Mouse (Mus musculus) colon, adult 2 months (tissue): ENCODE data around the gene H2-DMb1. TPM values are rescaled to one million over a fixed set of nuclear protein-coding genes. Genes with fewer than 3 reads are reported as not detected.

Experiments
- polyA plus RNA-seq: library from polyadenylated mRNA; depleted of rRNA; stranded (reverse); fragments of >200 nt; gene quantifications from 2 replicates; pipeline ENCODE4 v1.2.3, GENCODE M21; 2012; rRNA removed

Gene H2-DMb1
- 38.9 and 63.4 TPM in 2 replicates for polyA plus RNA-seq

GRCm38 (mm10) chr17:34152923-34153322 lies at the start of gene H2-DMb1:
Gene H2-DMb1 (plus strand): TSS chr17:34153072.

GRCm38 (mm10) chr17:34119249-34120179 lies 33.4 kb upstream of the H2-DMb1 start, which contains the start of gene H2-DMa:
Gene H2-DMa (plus strand): TSS chr17:34119541.

GRCm38 (mm10) chr17:34122188-34122984 lies 30.5 kb upstream of the H2-DMb1 start, which contains the start of gene Brd2:
Gene Brd2 (minus strand): TSS chr17:34122634.

GRCm38 (mm10) chr17:34143033-34143432 lies 9.8 kb upstream of the H2-DMb1 start, which contains the start of gene H2-DMb2:
Gene H2-DMb2 (plus strand): TSS chr17:34143307.

GRCm38 (mm10) chr17:34187261-34187916 lies 34.5 kb downstream of the H2-DMb1 start, which contains the start of the genes Tap1 and Psmb9:
Gene Tap1 (plus strand): TSS chr17:34187553.
Gene Psmb9 (minus strand): TSS chr17:34187764.

GRCm38 (mm10) chr17:34196941-34197894 lies 44.3 kb downstream of the H2-DMb1 start, which contains the start of gene Psmb8:
Gene Psmb8 (plus strand): TSS chr17:34197721.

GRCm38 (mm10) chr17:34203444-34203843 lies 50.6 kb downstream of the H2-DMb1 start, which contains the start of gene Tap2:
Gene Tap2 (plus strand): TSS chr17:34203527.

Other genes starting within 250 kb of the H2-DMb1 start
- not detected in 2 replicates for gene Platr17, start 247.9 kb upstream of the H2-DMb1 start, polyA plus RNA-seq
- 32.6 and 36.6 TPM in 2 replicates for gene Daxx, start 243.7 kb upstream of the H2-DMb1 start, polyA plus RNA-seq
- gene Tapbp, start 237.2 kb upstream of the H2-DMb1 start, polyA plus RNA-seq, result 244 and 249 TPM in 2 replicates
- gene Zbtb22, start 237.2 kb upstream of the H2-DMb1 start, polyA plus RNA-seq, result 97.9 and 111 TPM in 2 replicates
- 131 and 156 TPM in 2 replicates for gene Rgl2, start 223.5 kb upstream of the H2-DMb1 start, polyA plus RNA-seq
- 18.8 and 21.1 TPM in 2 replicates for gene Pfdn6, start 212.7 kb upstream of the H2-DMb1 start, polyA plus RNA-seq
- gene Wdr46, start 212.4 kb upstream of the H2-DMb1 start, polyA plus RNA-seq, result 15.9 and 18.7 TPM in 2 replicates
- gene B3galt4, start 201.6 kb upstream of the H2-DMb1 start, polyA plus RNA-seq, result 24.6 and 27.7 TPM in 2 replicates
- gene Vps52, start 197.3 kb upstream of the H2-DMb1 start, polyA plus RNA-seq, result 54.1 and 71.0 TPM in 2 replicates
- gene Rps18, start 197.1 kb upstream of the H2-DMb1 start, polyA plus RNA-seq, result 366 and 518 TPM in 2 replicates
- gene H2-K1, start 152.7 kb upstream of the H2-DMb1 start, polyA plus RNA-seq, result 2,709 and 3,111 TPM in 2 replicates
- gene Ring1, start 128.4 kb upstream of the H2-DMb1 start, polyA plus RNA-seq, result 80.0 and 97.6 TPM in 2 replicates
- 114 and 160 TPM in 2 replicates for gene H2-Ke6, start 125.0 kb upstream of the H2-DMb1 start, polyA plus RNA-seq
- 206 and 248 TPM in 2 replicates for gene Slc39a7, start 121.4 kb upstream of the H2-DMb1 start, polyA plus RNA-seq
- 83.2 and 89.6 TPM in 2 replicates for gene Rxrb, start 121.3 kb upstream of the H2-DMb1 start, polyA plus RNA-seq
- gene Col11a2, start 113.6 kb upstream of the H2-DMb1 start, polyA plus RNA-seq, result 1.3 and 1.8 TPM in 2 replicates
- gene H2-Oa, start 60.7 kb upstream of the H2-DMb1 start, polyA plus RNA-seq, result 8.8 and 10.4 TPM in 2 replicates
- 33.6 and 41.0 TPM in 2 replicates for gene H2-DMa, start 33.5 kb upstream of the H2-DMb1 start, polyA plus RNA-seq
- 82.1 and 90.7 TPM in 2 replicates for gene Brd2, start 30.4 kb upstream of the H2-DMb1 start, polyA plus RNA-seq
- gene H2-DMb2, start 9.8 kb upstream of the H2-DMb1 start, polyA plus RNA-seq, result 18.1 and 19.6 TPM in 2 replicates
- gene Tap1, start 34.5 kb downstream of the H2-DMb1 start, polyA plus RNA-seq, result 27.1 and 29.4 TPM in 2 replicates
- gene Psmb9, start 34.7 kb downstream of the H2-DMb1 start, polyA plus RNA-seq, result 46.3 and 67.5 TPM in 2 replicates
- gene Psmb8, start 44.6 kb downstream of the H2-DMb1 start, polyA plus RNA-seq, result 54.9 and 80.3 TPM in 2 replicates
- 37.1 and 41.0 TPM in 2 replicates for gene Tap2, start 50.5 kb downstream of the H2-DMb1 start, polyA plus RNA-seq
- 6.4 and 7.8 TPM in 2 replicates for gene H2-Ob, start 85.8 kb downstream of the H2-DMb1 start, polyA plus RNA-seq
- 668 and 781 TPM in 2 replicates for gene H2-Ab1, start 104.6 kb downstream of the H2-DMb1 start, polyA plus RNA-seq
- gene H2-Aa, start 134.8 kb downstream of the H2-DMb1 start, polyA plus RNA-seq, result 183 and 216 TPM in 2 replicates
- 135 and 141 TPM in 2 replicates for gene H2-Eb1, start 152.8 kb downstream of the H2-DMb1 start, polyA plus RNA-seq
- 0.58 and 0.68 TPM in 2 replicates for gene H2-Eb2, start 172.6 kb downstream of the H2-DMb1 start, polyA plus RNA-seq
- 2.4 and 4.6 TPM in 2 replicates for gene Btnl2, start 201.8 kb downstream of the H2-DMb1 start, polyA plus RNA-seq
- gene Btnl1, start 224.1 kb downstream of the H2-DMb1 start, polyA plus RNA-seq, result 21.4 and 24.2 TPM in 2 replicates
- gene BC051142, start 245.7 kb downstream of the H2-DMb1 start, polyA plus RNA-seq, result 0.16 and 0.50 TPM in 2 replicates